Mouse (Mus musculus): ENCODE results near the gene Serpina3a.

DNA sequence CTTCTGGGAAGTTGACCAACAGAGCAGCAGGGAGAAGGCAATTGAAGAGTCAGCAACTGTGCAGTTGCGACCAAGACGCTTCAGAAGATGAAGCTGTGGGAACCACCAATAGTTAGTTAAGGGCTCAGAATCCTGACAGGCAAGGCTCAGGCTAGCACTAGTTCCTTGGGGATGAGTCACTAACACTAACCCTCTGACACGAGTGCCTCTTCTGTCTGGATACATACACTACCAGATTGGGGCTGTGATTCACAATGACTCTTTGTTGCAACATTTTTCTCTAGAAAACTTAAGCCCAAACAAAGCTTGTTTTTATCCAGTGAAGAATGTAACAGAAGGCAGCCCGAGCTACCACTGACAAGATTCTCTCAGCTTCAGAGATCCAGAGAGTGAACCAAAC, 47.5 kb upstream of the Serpina3a start:
- TF ChIP-seq CTCF (IDR thresholded peaks at IDR 0.05; ENCODE audit: low read depth, low read length) (no peak), POLR2A (IDR thresholded peaks at IDR 0.05; ENCODE audit: borderline replicate concordance, low read depth, low read length) (no peak)

Data from bone marrow macrophage, adult 2 months (primary cell).